Mouse (Mus musculus) MEL (cell line): ENCODE results near the gene Eif5b. TPM values are rescaled to one million over a fixed set of nuclear protein-coding genes. Genes with fewer than 3 reads are reported as not detected.

Source experiments
- DNase-seq: peaks from one replicate; pipeline ENCODE4 v3.0.0; 2011; ENCODE audit warnings: low read depth, low spot score
- H3K27ac ChIP-seq: 2 replicates; pipeline ENCODE4 v1.5.1; 2012; ENCODE audit warnings: low read depth, mild to moderate bottlenecking, control low read depth, low read length, moderate library complexity; ENCODE audit not compliant: control insufficient read depth
- H3K27me3 ChIP-seq, 2 experiments: fragments of 150-350 bp in 1 of 2; sonication (generic) in 1 of 2; 2 replicates each; pipeline ENCODE4 v1.6.1; 2012; ENCODE audit warnings: low read length in 2 of 2, mild to moderate bottlenecking in 2 of 2, improper control_type of control experiment in 1 of 2, moderate library complexity in 1 of 2; ENCODE audit not compliant: insufficient read depth in 2 of 2, control insufficient read depth in 1 of 2
- H3K36me3 ChIP-seq, 2 experiments: 2 replicates each; pipeline ENCODE4 v1.6.1; 2012 to 2014; ENCODE audit warnings: low read length in 2 of 2, improper control_type of control experiment in 1 of 2, inconsistent platforms in 1 of 2, mild to moderate bottlenecking in 1 of 2; ENCODE audit not compliant: insufficient read depth in 2 of 2, control insufficient read depth in 1 of 2
- H3K4me1 ChIP-seq, 2 experiments: fragments of 150-350 bp in 1 of 2; sonication (generic) in 1 of 2; 2 replicates each; pipeline ENCODE4 v1.6.1; 2012; ENCODE audit warnings: low read length in 2 of 2, improper control_type of control experiment in 1 of 2, mild to moderate bottlenecking in 1 of 2; ENCODE audit not compliant: insufficient read depth in 2 of 2, control insufficient read depth in 1 of 2
- H3K4me3 ChIP-seq, 2 experiments: fragments of 150-350 bp in 1 of 2; sonication (generic) in 1 of 2; 2 replicates each; pipeline ENCODE4 v1.5.1; 2012; ENCODE audit warnings: low read depth in 2 of 2, low read length in 2 of 2, mild to moderate bottlenecking in 2 of 2, moderate library complexity in 2 of 2, control low read depth in 1 of 2, improper control_type of control experiment in 1 of 2; ENCODE audit not compliant: control insufficient read depth in 1 of 2, insufficient read depth in 1 of 2
- H3K79me2 ChIP-seq: 2 replicates; pipeline ENCODE4 v1.6.1; 2012; ENCODE audit warnings: mild to moderate bottlenecking, low read length, moderate library complexity; ENCODE audit not compliant: control insufficient read depth, poor library complexity, insufficient read depth
- H3K9ac ChIP-seq: 2 replicates; pipeline ENCODE4 v1.6.1; 2012; ENCODE audit warnings: low read depth, mild to moderate bottlenecking, control low read depth, low read length, moderate library complexity; ENCODE audit not compliant: control insufficient read depth, poor library complexity, severe bottlenecking
- H3K9me3 ChIP-seq: fragments of 150-350 bp; sonication (generic); replicated peaks from 2 replicates; pipeline ENCODE4 v1.6.1; 2012; ENCODE audit warnings: mild to moderate bottlenecking, low read length, improper control_type of control experiment, moderate library complexity; ENCODE audit not compliant: insufficient read depth
- BHLHE40 ChIP-seq: IDR thresholded peaks from 2 replicates; pipeline ENCODE4 v1.6.1; 2012; ENCODE audit warnings: low read depth, mild to moderate bottlenecking, inconsistent platforms, low read length, improper control_type of control experiment, borderline replicate concordance
- CHD1 ChIP-seq: IDR thresholded peaks from 2 replicates; pipeline ENCODE4 v1.6.1; 2012; ENCODE audit warnings: low read depth, mild to moderate bottlenecking, inconsistent platforms, low read length, improper control_type of control experiment
- CHD2 ChIP-seq: IDR thresholded peaks from 2 replicates; pipeline ENCODE4 v1.6.1; 2011; ENCODE audit warnings: low read length, improper control_type of control experiment
- CTCF ChIP-seq, 3 experiments: IDR thresholded peaks in 2 of 3; conservative IDR thresholded peaks in 1 of 3; 2 replicates each; pipeline ENCODE4 v1.5.1; 2011 to 2012; ENCODE audit warnings: low read length in 3 of 3, low read depth in 2 of 3, mild to moderate bottlenecking in 2 of 3, improper control_type of control experiment in 1 of 3, inconsistent platforms in 1 of 3, mixed read lengths in 1 of 3, moderate library complexity in 1 of 3; ENCODE audit not compliant: control insufficient read depth in 1 of 3, insufficient read depth in 1 of 3, poor library complexity in 1 of 3, severe bottlenecking in 1 of 3
- E2F4 ChIP-seq: IDR thresholded peaks from 2 replicates; pipeline ENCODE4 v1.6.1; 2011; ENCODE audit warnings: low read depth, low read length, improper control_type of control experiment, borderline replicate concordance
- ELF1 ChIP-seq: IDR thresholded peaks from 2 replicates; pipeline ENCODE4 v1.6.1; 2014; ENCODE audit warnings: low read depth, mild to moderate bottlenecking, inconsistent platforms, low read length, improper control_type of control experiment, moderate library complexity
- ETS1 ChIP-seq: IDR thresholded peaks from 2 replicates; pipeline ENCODE4 v1.6.1; 2012; ENCODE audit warnings: low read depth, mild to moderate bottlenecking, inconsistent platforms, low read length, improper control_type of control experiment, moderate library complexity
- GATA1 ChIP-seq: IDR thresholded peaks from 2 replicates; pipeline ENCODE4 v1.6.1; 2011; ENCODE audit warnings: low read depth, low read length, improper control_type of control experiment
- HCFC1 ChIP-seq: IDR thresholded peaks from 2 replicates; pipeline ENCODE4 v1.6.1; 2012; ENCODE audit warnings: low read depth, mild to moderate bottlenecking, inconsistent platforms, low read length, improper control_type of control experiment, moderate library complexity
- KAT2A ChIP-seq: conservative IDR thresholded peaks from 2 replicates; pipeline ENCODE4 v1.6.1; 2012; ENCODE audit warnings: low read depth, low read length, improper control_type of control experiment, inconsistent platforms
- MAZ ChIP-seq: IDR thresholded peaks from 2 replicates; pipeline ENCODE4 v1.6.1; 2012; ENCODE audit warnings: low read depth, mild to moderate bottlenecking, inconsistent platforms, low read length, improper control_type of control experiment
- MEF2A ChIP-seq: IDR thresholded peaks from 2 replicates; pipeline ENCODE4 v1.6.1; 2014; ENCODE audit warnings: low read depth, mild to moderate bottlenecking, inconsistent platforms, low read length, improper control_type of control experiment; ENCODE audit not compliant: poor library complexity, insufficient replicate concordance, severe bottlenecking; ENCODE audit errors: extremely low read depth
- MYC ChIP-seq: IDR thresholded peaks from 2 replicates; pipeline ENCODE4 v1.6.1; 2011; ENCODE audit warnings: low read depth, mild to moderate bottlenecking, low read length, improper control_type of control experiment, moderate library complexity
- NELFE ChIP-seq: IDR thresholded peaks from 2 replicates; pipeline ENCODE4 v1.6.1; 2011; ENCODE audit warnings: low read depth, low read length, improper control_type of control experiment
- NRF1 ChIP-seq: IDR thresholded peaks from 2 replicates; pipeline ENCODE4 v1.6.1; 2014; ENCODE audit warnings: low read depth, mild to moderate bottlenecking, inconsistent platforms, low read length, improper control_type of control experiment, moderate library complexity; ENCODE audit not compliant: poor library complexity, insufficient read depth, severe bottlenecking
- POLR2A ChIP-seq, 2 experiments: IDR thresholded peaks; 2 replicates each; pipeline ENCODE4 v1.6.1; 2011 to 2012; ENCODE audit warnings: low read length in 2 of 2, mild to moderate bottlenecking in 2 of 2, control low read depth in 1 of 2, improper control_type of control experiment in 1 of 2, low read depth in 1 of 2, moderate library complexity in 1 of 2; ENCODE audit not compliant: control insufficient read depth in 1 of 2, insufficient read depth in 1 of 2, poor library complexity in 1 of 2
- POLR2AphosphoS2 ChIP-seq: IDR thresholded peaks from 2 replicates; pipeline ENCODE4 v1.6.1; 2011; ENCODE audit warnings: low read length, improper control_type of control experiment
- POLR2AphosphoS5 ChIP-seq: IDR thresholded peaks from 2 replicates; pipeline ENCODE4 v1.6.1; 2012; ENCODE audit warnings: low read depth, borderline replicate concordance, mild to moderate bottlenecking, inconsistent platforms, low read length, moderate library complexity, mixed read lengths
- SIN3A ChIP-seq: IDR thresholded peaks from 2 replicates; pipeline ENCODE4 v1.6.1; 2012; ENCODE audit warnings: low read length, improper control_type of control experiment, inconsistent platforms
- TBP ChIP-seq: IDR thresholded peaks from 2 replicates; pipeline ENCODE4 v1.8.0; 2011; ENCODE audit warnings: low read depth, low read length, improper control_type of control experiment
- TCF12 ChIP-seq: IDR thresholded peaks from 2 replicates; pipeline ENCODE4 v1.6.1; 2014; ENCODE audit warnings: low read depth, mild to moderate bottlenecking, inconsistent platforms, low read length, improper control_type of control experiment, moderate library complexity
- UBTF ChIP-seq: IDR thresholded peaks from 2 replicates; pipeline ENCODE4 v1.6.1; 2012; ENCODE audit warnings: low read depth, mild to moderate bottlenecking, inconsistent platforms, low read length, improper control_type of control experiment, moderate library complexity, borderline replicate concordance; ENCODE audit not compliant: insufficient read depth
- USF1 ChIP-seq: IDR thresholded peaks from 2 replicates; pipeline ENCODE4 v1.6.1; 2014; ENCODE audit warnings: low read depth, mild to moderate bottlenecking, inconsistent platforms, low read length, improper control_type of control experiment, moderate library complexity
- USF2 ChIP-seq, 2 experiments: IDR thresholded peaks; 2 replicates each; pipeline ENCODE4 v1.6.1; 2011 to 2012; ENCODE audit warnings: improper control_type of control experiment in 2 of 2, low read length in 2 of 2, borderline replicate concordance in 1 of 2, inconsistent platforms in 1 of 2, low read depth in 1 of 2, mild to moderate bottlenecking in 1 of 2; ENCODE audit not compliant: insufficient read depth in 1 of 2
- ZC3H11A ChIP-seq: IDR thresholded peaks from 2 replicates; pipeline ENCODE4 v1.6.1; 2012; ENCODE audit warnings: low read depth, mild to moderate bottlenecking, inconsistent platforms, low read length, improper control_type of control experiment
- ZKSCAN1 ChIP-seq: IDR thresholded peaks from 2 replicates; pipeline ENCODE4 v1.6.1; 2012; ENCODE audit warnings: low read depth, mild to moderate bottlenecking, inconsistent platforms, low read length, improper control_type of control experiment, moderate library complexity
- ZMIZ1 ChIP-seq: IDR thresholded peaks from 2 replicates; pipeline ENCODE4 v1.6.1; 2012; ENCODE audit warnings: low read depth, mild to moderate bottlenecking, inconsistent platforms, low read length, improper control_type of control experiment, moderate library complexity
- ZNF384 ChIP-seq: IDR thresholded peaks from 2 replicates; pipeline ENCODE4 v1.6.1; 2012; ENCODE audit warnings: low read depth, mild to moderate bottlenecking, inconsistent platforms, low read length, improper control_type of control experiment
- polyA plus RNA-seq, 2 experiments: library from polyadenylated mRNA; stranded (reverse) in 1 of 2; unstranded in 1 of 2; fragments of >175 nt in 1 of 2; fragments of >200 nt in 1 of 2; gene quantifications; 2 replicates each; pipeline versions ENCODE4 v1.2.1 to v1.2.4; 2012; ENCODE audit warnings: low replicate concordance in 2 of 2, low read depth in 1 of 2; ENCODE audit not compliant: insufficient read length in 2 of 2, insufficient read depth in 1 of 2, missing spikeins in 1 of 2
- total RNA-seq: library from RNA; depleted of rRNA; stranded (reverse); fragments of 300-350 nt; gene quantifications from 2 replicates; pipeline ENCODE4 v1.2.3, GENCODE M21; 2012

The Eif5b gene
- total and polyA plus RNA-seq, 3 experiments: 24.2 to 186 (median 67.2) TPM

- Histone ChIP-seq H3K79me2 (peaks cover 40% of the 10 kb centered on the region), H3K27me3 (no peaks in the 10 kb centered on the region), H3K4me3 (peak overlapping the region; percentile 90 to 94), H3K9ac (peak overlapping the region; percentile 90), H3K9me3 (no peaks in the 10 kb centered on the region), H3K27ac (no peak overlapping the region), H3K36me3 (peaks cover 8 to 19% of the 10 kb centered on the region in 2 experiments), H3K4me1 (peaks cover 10 to 15% of the 10 kb centered on the region in 2 experiments)
- no peak for TF ChIP-seq ZKSCAN1
- TF ChIP-seq CHD2: no peak
- no peak for TF ChIP-seq USF2 (IDR thresholded peaks at IDR 0.05; ENCODE audit: borderline replicate concordance in 1 of 2, insufficient read depth in 1 of 2, low read depth in 1 of 2, low read length in 2 of 2)
- TF ChIP-seq MEF2A: no peak
- no peak for TF ChIP-seq SIN3A
- TF ChIP-seq BHLHE40: no peak
- TF ChIP-seq POLR2AphosphoS5: no peak
- no peak for TF ChIP-seq KAT2A
- no peak for TF ChIP-seq MYC
- no peak for TF ChIP-seq ELF1
- TF ChIP-seq ZC3H11A: no peak
- no peak for TF ChIP-seq E2F4
- no peak for TF ChIP-seq ETS1
- DNase-seq: no peak
These were observed 1.6 kb upstream of the Eif5b start for GRCm38 (mm10) chr1:37996226-37996625.

GRCm38 (mm10) chr1:37996877-37997484 lies 829 bp upstream of the Eif5b start:
- Histone ChIP-seq H3K27me3 (no peaks in the 10 kb centered on the region), H3K36me3 (peaks cover 4 to 26% of the 10 kb centered on the region in 2 experiments), H3K9me3 (no peaks in the 10 kb centered on the region), H3K27ac (peak overlapping the region; percentile 98), H3K4me3 (peak overlapping the region; percentile 94 to 98), H3K79me2 (peaks cover 46% of the 10 kb centered on the region), H3K4me1 (peaks cover 15 to 19% of the 10 kb centered on the region in 2 experiments), H3K9ac (peak overlapping the region; percentile 100)
- peak; percentile 99 for DNase-seq
- TF ChIP-seq MYC (peak; percentile 76), ELF1 (peak; percentile 94), MAZ (peak; percentile 32; the same call in 1 of the 2 replicates), NELFE (peak; percentile 88), KAT2A (peak; percentile 83), CTCF (IDR thresholded peaks at IDR 0.05 in 2 of 3, conservative IDR thresholded peaks at IDR 0.05 in 1 of 3; ENCODE audit: control insufficient read depth in 1 of 3, insufficient read depth in 1 of 3, low read depth in 2 of 3, low read length in 3 of 3, poor library complexity in 1 of 3, severe bottlenecking in 1 of 3) (no peak), CHD2 (peak; percentile 90), TCF12 (peak; percentile 24; the same call in 1 of the 2 replicates), UBTF (no peak), TBP (peak; percentile 85), NRF1 (peak; percentile 76), SIN3A (peak; percentile 86), ZNF384 (no peak), GATA1 (no peak), CHD1 (no peak), USF2 (IDR thresholded peaks at IDR 0.05; ENCODE audit: borderline replicate concordance in 1 of 2, insufficient read depth in 1 of 2, low read depth in 1 of 2, low read length in 2 of 2) (peak in 1 of 2 experiments; percentile 61; a peak in 1 of 4 replicates), USF1 (peak; percentile 93), HCFC1 (peak; percentile 93), ZMIZ1 (0 out of 2 replicates have a peak, but pooled peaks have one; percentile 47), E2F4 (no peak), POLR2AphosphoS2 (peak; percentile 78; the same call in 1 of the 2 replicates), POLR2A (IDR thresholded peaks at IDR 0.05; ENCODE audit: control insufficient read depth in 1 of 2, insufficient read depth in 1 of 2, low read depth in 1 of 2, low read length in 2 of 2, poor library complexity in 1 of 2) (peak; percentile 84 to 94), ZKSCAN1 (no peak)
